Mouse (Mus musculus) monocyte, adult 59 days (primary cell): Measurements from ENCODE around the gene Il2rg. TPM values are rescaled to one million over a fixed set of nuclear protein-coding genes. Genes with fewer than 3 reads are reported as not detected.

ENCODE experiments used
- total RNA-seq, 2 experiments: library from RNA; stranded (reverse); gene quantifications; one replicate each; pipeline ENCODE4 v1.2.4; 2023

Gene Il2rg
- total RNA-seq = 100 to 1,000 TPM; 204 to 231 TPM

DNA sequence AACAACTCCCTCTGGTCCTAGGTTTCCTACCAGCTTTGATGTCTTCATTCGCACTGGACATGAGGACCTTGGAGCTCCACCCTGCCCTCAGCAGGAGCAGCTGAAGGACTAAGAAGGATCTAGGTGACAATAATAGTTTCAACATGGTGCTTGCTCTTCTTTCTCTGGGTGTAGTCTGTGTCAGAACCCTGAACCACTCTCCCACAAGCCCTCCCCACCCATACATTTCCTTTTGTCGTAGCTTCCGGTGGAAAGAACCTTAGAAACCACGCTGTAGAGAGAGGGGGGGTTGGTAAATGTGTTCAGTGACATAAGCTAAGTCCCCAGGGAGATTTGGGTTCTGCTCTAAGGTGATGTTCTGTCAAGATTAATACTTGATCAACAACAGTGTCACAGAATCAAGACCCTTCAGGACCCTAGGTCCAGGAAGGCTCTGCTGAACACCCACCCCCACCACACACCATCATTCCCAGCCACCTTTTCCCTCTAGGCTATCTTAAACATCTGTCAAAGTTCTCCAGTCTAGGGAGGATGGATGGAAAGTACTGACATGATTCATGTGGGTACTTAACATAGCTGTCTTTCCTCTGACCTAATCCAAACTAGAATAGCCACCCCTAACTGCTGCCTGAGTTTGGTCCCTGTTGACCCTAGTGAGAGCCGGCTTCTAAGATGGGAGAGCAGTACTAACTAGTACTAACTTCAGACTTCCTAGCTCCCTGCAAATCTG lies at the start of gene Il2rg:
Gene Il2rg, minus strand, starts transcription at position 231 of the 730 bp plus-strand sequence.

DNA sequence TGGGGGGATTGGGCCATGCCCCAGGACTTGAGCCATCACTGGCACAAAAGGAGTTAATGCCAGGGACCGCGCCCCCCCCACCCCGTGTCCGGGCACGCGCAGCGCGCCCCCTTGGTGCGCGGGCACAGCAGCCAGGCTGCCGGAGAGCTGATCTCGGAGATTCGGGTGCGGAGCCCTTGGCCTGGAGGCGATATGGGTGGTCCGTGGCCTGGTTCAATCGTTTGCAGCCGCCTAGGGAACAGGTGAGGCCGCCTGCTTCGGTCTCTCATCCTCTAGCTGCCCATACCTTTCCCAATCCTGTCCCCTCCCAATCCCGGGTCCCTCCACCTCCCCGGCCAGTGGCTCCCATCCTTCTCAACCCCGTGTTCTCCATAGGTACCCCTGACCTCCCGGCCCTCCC lies 31.0 kb upstream of the Il2rg start, which contains the start of gene Nlgn3:
Gene Nlgn3, plus strand, starts transcription at position 114 of the 400 bp plus-strand sequence.

DNA sequence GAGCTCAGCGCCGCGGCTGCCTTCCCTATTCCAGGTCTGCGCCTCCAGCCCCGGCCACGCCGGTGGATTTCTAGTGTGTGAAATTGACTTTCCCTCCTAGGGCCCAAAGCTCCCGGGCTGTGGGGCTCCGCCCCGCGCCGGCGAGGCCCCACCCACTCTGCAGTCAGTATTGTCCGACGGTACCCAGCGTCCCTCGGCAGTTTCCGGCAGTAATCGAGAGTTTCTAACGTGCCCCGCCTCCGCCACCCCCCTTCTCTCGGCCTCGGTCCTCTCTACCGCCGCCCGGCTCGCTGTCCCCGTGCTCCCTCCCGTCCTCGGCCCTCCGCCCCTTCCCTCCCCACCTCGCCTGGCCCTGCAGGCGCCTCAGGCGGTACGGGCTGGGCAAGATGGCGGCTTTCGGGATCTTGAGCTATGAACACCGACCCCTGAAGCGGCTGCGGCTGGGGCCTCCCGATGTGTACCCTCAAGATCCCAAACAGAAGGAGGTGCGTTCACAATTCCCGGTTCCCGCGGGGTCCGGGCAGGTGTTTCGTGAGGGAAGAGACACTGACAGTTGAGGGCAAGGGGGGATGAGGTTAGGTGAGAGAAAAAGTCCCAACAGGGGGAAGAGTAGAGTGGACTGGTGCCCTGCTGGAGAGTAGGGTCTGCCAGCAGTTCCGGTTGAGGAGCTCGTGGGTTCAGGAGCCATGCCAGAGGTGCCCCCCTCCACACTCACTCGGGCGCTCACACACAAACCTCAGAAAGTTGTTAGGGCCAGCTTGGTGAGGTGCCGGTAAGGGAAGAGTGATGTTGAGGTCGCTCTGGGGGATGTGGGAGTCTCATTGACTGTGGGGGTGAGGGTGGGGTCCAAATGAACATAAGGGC lies 6.1 kb upstream of the Il2rg start, which contains the start of gene Med12:
Gene Med12, plus strand, starts transcription at position 156 of the 864 bp plus-strand sequence.

GRCm38 (mm10) chrX:101268755-101269124 lies 685 bp upstream of the Il2rg start, which contains the start of gene Gm20489:
Gene Gm20489 (minus strand): TSS chrX:101269023.

GRCm38 (mm10) chrX:101263892-101264291 lies 4.2 kb downstream of the Il2rg start, which contains the start of gene Gm614:
Gene Gm614 (minus strand): TSS chrX:101263992.

DNA sequence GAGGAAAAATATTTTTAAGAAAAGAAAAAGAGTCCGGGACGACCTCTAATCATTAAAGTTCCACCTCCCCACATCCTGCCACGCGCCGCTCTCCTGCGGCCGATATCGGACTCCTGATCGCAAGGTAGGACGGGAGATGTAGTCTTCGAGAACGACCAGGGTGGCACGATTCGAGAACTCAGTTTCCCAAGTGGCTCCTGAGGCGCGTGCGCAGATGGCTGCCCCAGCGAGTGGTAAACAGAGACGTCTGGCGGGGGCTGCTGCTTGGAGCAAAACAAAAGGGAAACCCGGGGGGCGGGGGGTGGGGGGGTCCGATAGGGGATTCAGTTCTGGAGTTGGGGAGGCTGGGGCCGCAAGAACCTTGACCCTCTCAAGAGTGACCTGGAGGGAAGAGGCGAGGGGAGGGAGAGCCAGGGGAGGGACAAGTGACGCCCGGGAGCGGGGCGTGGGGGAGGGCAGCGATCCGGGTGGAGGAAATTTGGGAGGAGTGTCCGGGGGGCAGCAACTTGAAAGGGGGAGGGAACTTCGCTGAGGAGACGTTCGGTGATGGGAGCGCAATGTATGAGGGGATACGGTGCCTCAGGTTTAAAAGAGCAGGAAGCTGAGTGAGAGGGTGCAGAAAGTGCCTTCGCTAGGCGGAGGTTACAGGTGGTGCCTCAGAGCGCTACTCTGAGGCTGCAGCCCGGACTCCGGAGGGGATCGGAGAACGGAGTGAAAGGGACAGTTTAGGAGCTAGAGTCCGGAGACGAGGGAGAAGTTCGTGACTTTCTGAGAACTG lies 13.9 kb downstream of the Il2rg start, which contains the start of gene Foxo4:
Gene Foxo4, plus strand, starts transcription at position 577 of the 778 bp plus-strand sequence.

DNA sequence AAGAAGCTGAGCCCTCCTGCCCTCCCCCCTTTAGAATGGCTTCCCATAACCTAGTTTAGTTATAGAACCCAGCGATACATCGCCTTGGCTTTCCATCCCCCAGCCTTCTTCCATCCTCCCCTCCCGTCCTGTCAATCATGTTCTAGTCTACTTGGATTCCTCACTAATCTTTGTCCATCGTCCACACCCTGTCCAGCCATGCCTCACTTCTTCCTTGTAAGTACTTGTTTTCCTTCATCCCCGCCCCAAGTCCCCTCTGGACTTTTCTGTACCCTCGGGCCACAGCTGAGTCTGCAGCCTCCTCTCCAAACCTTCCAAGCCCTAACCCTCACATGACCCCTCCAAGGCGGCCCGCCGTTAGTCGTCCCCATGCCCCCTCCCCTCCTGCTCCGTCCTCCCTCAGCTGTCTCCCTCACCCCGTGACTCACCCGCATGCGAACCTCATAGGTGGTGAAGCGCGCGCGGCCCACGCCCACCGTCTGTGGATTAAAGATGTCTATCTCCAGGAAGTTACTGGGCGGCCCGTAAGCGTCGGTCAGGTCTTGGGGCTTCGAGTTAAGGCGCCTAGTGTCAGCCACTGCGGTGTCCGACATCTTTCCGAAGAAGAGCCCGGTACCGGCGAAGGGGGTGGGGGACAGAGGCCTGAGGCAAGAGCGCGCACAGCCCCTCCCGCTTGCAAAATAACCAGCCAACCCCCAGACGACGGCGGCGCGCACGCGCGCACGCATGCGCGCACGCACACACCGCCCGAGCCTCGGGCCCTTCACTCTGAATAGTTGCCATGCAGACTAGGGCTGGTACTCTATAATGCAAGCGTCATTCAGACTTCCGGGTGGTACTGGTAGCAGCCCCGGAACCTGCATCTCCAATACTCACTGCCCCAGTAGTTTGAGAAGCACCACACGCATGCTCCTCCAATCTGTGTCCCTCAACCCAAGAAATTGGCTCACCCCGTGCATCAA lies 45.9 kb downstream of the Il2rg start, which contains the start of gene Snx12:
Gene Snx12, minus strand, starts transcription at position 730 of the 962 bp plus-strand sequence.

Other genes starting within 250 kb of the Il2rg start
- gene Tex11, start 208.6 kb downstream of the Il2rg start, total RNA-seq = not detected
- gene Slc7a3, start 182.2 kb downstream of the Il2rg start, total RNA-seq = not detected
- gene Snx12, start 45.7 kb downstream of the Il2rg start, total RNA-seq = 10 to 100 TPM; 38.0 to 39.1 TPM
- 10 to 100 TPM; 29.8 to 31.4 TPM for gene Foxo4, start 13.7 kb downstream of the Il2rg start, total RNA-seq
- gene Gm614, start 4.3 kb downstream of the Il2rg start, total RNA-seq = 10 to 100 TPM; 11.3 to 11.6 TPM
- gene Gm20489, start 768 bp upstream of the Il2rg start, total RNA-seq = not detected
- gene Med12, start 5.8 kb upstream of the Il2rg start, total RNA-seq = 100 to 1,000 TPM in 1 of 2 experiments, 10 to 100 TPM in 1; 96.4 to 106 TPM
- not detected for gene Nlgn3, start 30.9 kb upstream of the Il2rg start, total RNA-seq
- not detected for gene Gjb1, start 108.1 kb upstream of the Il2rg start, total RNA-seq
- 10 to 100 TPM; 24.2 to 26.7 TPM for gene Zmym3, start 152.6 kb upstream of the Il2rg start, total RNA-seq
- gene Nono, start 161.1 kb upstream of the Il2rg start, total RNA-seq = 100 to 1,000 TPM; 173 to 190 TPM
- under 1 TPM; 0.71 to 0.91 TPM for gene Itgb1bp2, start 180.8 kb upstream of the Il2rg start, total RNA-seq